Mouse (Mus musculus): ENCODE data around the gene Mydgf.

The Mydgf gene

GRCm38 (mm10) chr17:56191266-56191665 lies 7.5 kb upstream of the Mydgf start:
- DNase-seq: peak; percentile 39 to 63

- DNase-seq: peak; percentile 45 to 55
Measured at GRCm38 (mm10) chr17:56185281-56186141, 1.8 kb upstream of the Mydgf start.

GRCm38 (mm10) chr17:56182975-56183657 lies 604 bp downstream of the Mydgf start:
- DNase-seq: no peak

GRCm38 (mm10) chr17:56175416-56175815 lies 8.3 kb downstream of the Mydgf start:
- no peak for DNase-seq

- DNase-seq: no peak
Measured at GRCm38 (mm10) chr17:56173401-56174046, 10.2 kb downstream of the Mydgf start.

GRCm38 (mm10) chr17:56171881-56172280 lies 11.8 kb downstream of the Mydgf start:
- DNase-seq: no peak

GRCm38 (mm10) chr17:56171456-56171855 lies 12.3 kb downstream of the Mydgf start:
- no peak for DNase-seq

- DNase-seq: no peak
Measured at GRCm38 (mm10) chr17:56170636-56171035, 13.1 kb downstream of the Mydgf start.

GRCm38 (mm10) chr17:56169830-56170229 lies 13.9 kb downstream of the Mydgf start:
- no peak for DNase-seq

GRCm38 (mm10) chr17:56165671-56166070 lies 18.0 kb downstream of the Mydgf start:
- no peak for DNase-seq

GRCm38 (mm10) chr17:56164510-56164909 lies 19.2 kb downstream of the Mydgf start:
- peak in 1 of 2 experiments; percentile 40 for DNase-seq

GRCm38 (mm10) chr17:56163523-56164102 lies 20.1 kb downstream of the Mydgf start:
- no peak for DNase-seq

- DNase-seq: peak; percentile 92 to 96
Measured at GRCm38 (mm10) chr17:56162231-56162774, 21.4 kb downstream of the Mydgf start, which contains the start of gene Tnfaip8l1. Gene Tnfaip8l1 (plus strand): TSS chr17:56162477.

- peak; percentile 62 to 75 for DNase-seq
Measured at GRCm38 (mm10) chr17:56159729-56160128, 24.0 kb downstream of the Mydgf start.

- peak; percentile 52 to 67 for DNase-seq
Measured at GRCm38 (mm10) chr17:56153643-56154042, 30.1 kb downstream of the Mydgf start.

GRCm38 (mm10) chr17:56149897-56150296 lies 33.8 kb downstream of the Mydgf start:
- DNase-seq: no peak

- no peak for DNase-seq
Measured at GRCm38 (mm10) chr17:56148790-56149618, 34.7 kb downstream of the Mydgf start.

GRCm38 (mm10) chr17:56148280-56148679 lies 35.4 kb downstream of the Mydgf start:
- no peak for DNase-seq

- DNase-seq: no peak
Measured at GRCm38 (mm10) chr17:56147420-56147819, 36.3 kb downstream of the Mydgf start.

- no peak for DNase-seq
Measured at GRCm38 (mm10) chr17:56146131-56146530, 37.6 kb downstream of the Mydgf start.

GRCm38 (mm10) chr17:56144546-56144945 lies 39.2 kb downstream of the Mydgf start:
- DNase-seq: no peak
